Mouse (Mus musculus) MEL (cell line): ENCODE measurements around the gene P2ry2. TPM values are rescaled to one million over a fixed set of nuclear protein-coding genes. Genes with fewer than 3 reads are reported as not detected.

ENCODE experiments used
- DNase-seq: peaks from one replicate; pipeline ENCODE4 v3.0.0; 2011; ENCODE audit warnings: low read depth, low spot score
- H3K27ac ChIP-seq: 2 replicates; pipeline ENCODE4 v1.5.1; 2012; ENCODE audit warnings: low read depth, mild to moderate bottlenecking, control low read depth, low read length, moderate library complexity; ENCODE audit not compliant: control insufficient read depth
- H3K27me3 ChIP-seq, 2 experiments: fragments of 150-350 bp in 1 of 2; sonication (generic) in 1 of 2; 2 replicates each; pipeline ENCODE4 v1.6.1; 2012; ENCODE audit warnings: low read length in 2 of 2, mild to moderate bottlenecking in 2 of 2, improper control_type of control experiment in 1 of 2, moderate library complexity in 1 of 2; ENCODE audit not compliant: insufficient read depth in 2 of 2, control insufficient read depth in 1 of 2
- H3K36me3 ChIP-seq, 2 experiments: 2 replicates each; pipeline ENCODE4 v1.6.1; 2012 to 2014; ENCODE audit warnings: low read length in 2 of 2, improper control_type of control experiment in 1 of 2, inconsistent platforms in 1 of 2, mild to moderate bottlenecking in 1 of 2; ENCODE audit not compliant: insufficient read depth in 2 of 2, control insufficient read depth in 1 of 2
- H3K4me1 ChIP-seq, 2 experiments: fragments of 150-350 bp in 1 of 2; sonication (generic) in 1 of 2; 2 replicates each; pipeline ENCODE4 v1.6.1; 2012; ENCODE audit warnings: low read length in 2 of 2, improper control_type of control experiment in 1 of 2, mild to moderate bottlenecking in 1 of 2; ENCODE audit not compliant: insufficient read depth in 2 of 2, control insufficient read depth in 1 of 2
- H3K4me3 ChIP-seq, 2 experiments: fragments of 150-350 bp in 1 of 2; sonication (generic) in 1 of 2; 2 replicates each; pipeline ENCODE4 v1.5.1; 2012; ENCODE audit warnings: low read depth in 2 of 2, low read length in 2 of 2, mild to moderate bottlenecking in 2 of 2, moderate library complexity in 2 of 2, control low read depth in 1 of 2, improper control_type of control experiment in 1 of 2; ENCODE audit not compliant: control insufficient read depth in 1 of 2, insufficient read depth in 1 of 2
- H3K79me2 ChIP-seq: 2 replicates; pipeline ENCODE4 v1.6.1; 2012; ENCODE audit warnings: mild to moderate bottlenecking, low read length, moderate library complexity; ENCODE audit not compliant: control insufficient read depth, poor library complexity, insufficient read depth
- H3K9ac ChIP-seq: 2 replicates; pipeline ENCODE4 v1.6.1; 2012; ENCODE audit warnings: low read depth, mild to moderate bottlenecking, control low read depth, low read length, moderate library complexity; ENCODE audit not compliant: control insufficient read depth, poor library complexity, severe bottlenecking
- H3K9me3 ChIP-seq: fragments of 150-350 bp; sonication (generic); replicated peaks from 2 replicates; pipeline ENCODE4 v1.6.1; 2012; ENCODE audit warnings: mild to moderate bottlenecking, low read length, improper control_type of control experiment, moderate library complexity; ENCODE audit not compliant: insufficient read depth
- CHD1 ChIP-seq: IDR thresholded peaks from 2 replicates; pipeline ENCODE4 v1.6.1; 2012; ENCODE audit warnings: low read depth, mild to moderate bottlenecking, inconsistent platforms, low read length, improper control_type of control experiment
- CHD2 ChIP-seq: IDR thresholded peaks from 2 replicates; pipeline ENCODE4 v1.6.1; 2011; ENCODE audit warnings: low read length, improper control_type of control experiment
- CTCF ChIP-seq, 3 experiments: IDR thresholded peaks in 2 of 3; conservative IDR thresholded peaks in 1 of 3; 2 replicates each; pipeline ENCODE4 v1.5.1; 2011 to 2012; ENCODE audit warnings: low read length in 3 of 3, low read depth in 2 of 3, mild to moderate bottlenecking in 2 of 3, improper control_type of control experiment in 1 of 3, inconsistent platforms in 1 of 3, mixed read lengths in 1 of 3, moderate library complexity in 1 of 3; ENCODE audit not compliant: control insufficient read depth in 1 of 3, insufficient read depth in 1 of 3, poor library complexity in 1 of 3, severe bottlenecking in 1 of 3
- E2F4 ChIP-seq: IDR thresholded peaks from 2 replicates; pipeline ENCODE4 v1.6.1; 2011; ENCODE audit warnings: low read depth, low read length, improper control_type of control experiment, borderline replicate concordance
- ELF1 ChIP-seq: IDR thresholded peaks from 2 replicates; pipeline ENCODE4 v1.6.1; 2014; ENCODE audit warnings: low read depth, mild to moderate bottlenecking, inconsistent platforms, low read length, improper control_type of control experiment, moderate library complexity
- ETS1 ChIP-seq: IDR thresholded peaks from 2 replicates; pipeline ENCODE4 v1.6.1; 2012; ENCODE audit warnings: low read depth, mild to moderate bottlenecking, inconsistent platforms, low read length, improper control_type of control experiment, moderate library complexity
- GABPA ChIP-seq: IDR thresholded peaks from 2 replicates; pipeline ENCODE4 v1.6.1; 2012; ENCODE audit warnings: low read depth, mild to moderate bottlenecking, inconsistent platforms, low read length, improper control_type of control experiment, moderate library complexity
- GATA1 ChIP-seq: IDR thresholded peaks from 2 replicates; pipeline ENCODE4 v1.6.1; 2011; ENCODE audit warnings: low read depth, low read length, improper control_type of control experiment
- HCFC1 ChIP-seq: IDR thresholded peaks from 2 replicates; pipeline ENCODE4 v1.6.1; 2012; ENCODE audit warnings: low read depth, mild to moderate bottlenecking, inconsistent platforms, low read length, improper control_type of control experiment, moderate library complexity
- JUND ChIP-seq: IDR thresholded peaks from 2 replicates; pipeline ENCODE4 v1.6.1; 2011; ENCODE audit warnings: low read depth, mild to moderate bottlenecking, improper control_type of control experiment, low read length
- KAT2A ChIP-seq: conservative IDR thresholded peaks from 2 replicates; pipeline ENCODE4 v1.6.1; 2012; ENCODE audit warnings: low read depth, low read length, improper control_type of control experiment, inconsistent platforms
- MAFK ChIP-seq: IDR thresholded peaks from 2 replicates; pipeline ENCODE4 v1.6.1; 2011; ENCODE audit warnings: low read depth, mild to moderate bottlenecking, low read length, improper control_type of control experiment, borderline replicate concordance
- MAX ChIP-seq: IDR thresholded peaks from 2 replicates; pipeline ENCODE4 v1.6.1; 2011; ENCODE audit warnings: low read length, improper control_type of control experiment
- MAZ ChIP-seq: IDR thresholded peaks from 2 replicates; pipeline ENCODE4 v1.6.1; 2012; ENCODE audit warnings: low read depth, mild to moderate bottlenecking, inconsistent platforms, low read length, improper control_type of control experiment
- MEF2A ChIP-seq: IDR thresholded peaks from 2 replicates; pipeline ENCODE4 v1.6.1; 2014; ENCODE audit warnings: low read depth, mild to moderate bottlenecking, inconsistent platforms, low read length, improper control_type of control experiment; ENCODE audit not compliant: poor library complexity, insufficient replicate concordance, severe bottlenecking; ENCODE audit errors: extremely low read depth
- MXI1 ChIP-seq: IDR thresholded peaks from 2 replicates; pipeline ENCODE4 v1.6.1; 2011; ENCODE audit warnings: mild to moderate bottlenecking, low read depth, low read length, improper control_type of control experiment
- MYB ChIP-seq: IDR thresholded peaks from 2 replicates; pipeline ENCODE4 v1.6.1; 2011; ENCODE audit warnings: mild to moderate bottlenecking, low read depth, low read length, improper control_type of control experiment
- NELFE ChIP-seq: IDR thresholded peaks from 2 replicates; pipeline ENCODE4 v1.6.1; 2011; ENCODE audit warnings: low read depth, low read length, improper control_type of control experiment
- POLR2AphosphoS2 ChIP-seq: IDR thresholded peaks from 2 replicates; pipeline ENCODE4 v1.6.1; 2011; ENCODE audit warnings: low read length, improper control_type of control experiment
- POLR2AphosphoS5 ChIP-seq: IDR thresholded peaks from 2 replicates; pipeline ENCODE4 v1.6.1; 2012; ENCODE audit warnings: low read depth, borderline replicate concordance, mild to moderate bottlenecking, inconsistent platforms, low read length, moderate library complexity, mixed read lengths
- RAD21 ChIP-seq: IDR thresholded peaks from 2 replicates; pipeline ENCODE4 v1.6.1; 2011; ENCODE audit warnings: mild to moderate bottlenecking, low read depth, low read length, improper control_type of control experiment
- SMC3 ChIP-seq: IDR thresholded peaks from 2 replicates; pipeline ENCODE4 v1.6.1; 2011; ENCODE audit warnings: low read depth, low read length, improper control_type of control experiment
- TAL1 ChIP-seq: IDR thresholded peaks from 2 replicates; pipeline ENCODE4 v1.6.1; 2012; ENCODE audit warnings: mild to moderate bottlenecking, inconsistent platforms, low read length, moderate library complexity, mixed read lengths
- TBP ChIP-seq: IDR thresholded peaks from 2 replicates; pipeline ENCODE4 v1.8.0; 2011; ENCODE audit warnings: low read depth, low read length, improper control_type of control experiment
- UBTF ChIP-seq: IDR thresholded peaks from 2 replicates; pipeline ENCODE4 v1.6.1; 2012; ENCODE audit warnings: low read depth, mild to moderate bottlenecking, inconsistent platforms, low read length, improper control_type of control experiment, moderate library complexity, borderline replicate concordance; ENCODE audit not compliant: insufficient read depth
- USF1 ChIP-seq: IDR thresholded peaks from 2 replicates; pipeline ENCODE4 v1.6.1; 2014; ENCODE audit warnings: low read depth, mild to moderate bottlenecking, inconsistent platforms, low read length, improper control_type of control experiment, moderate library complexity
- USF2 ChIP-seq, 2 experiments: IDR thresholded peaks; 2 replicates each; pipeline ENCODE4 v1.6.1; 2011 to 2012; ENCODE audit warnings: improper control_type of control experiment in 2 of 2, low read length in 2 of 2, borderline replicate concordance in 1 of 2, inconsistent platforms in 1 of 2, low read depth in 1 of 2, mild to moderate bottlenecking in 1 of 2; ENCODE audit not compliant: insufficient read depth in 1 of 2
- ZC3H11A ChIP-seq: IDR thresholded peaks from 2 replicates; pipeline ENCODE4 v1.6.1; 2012; ENCODE audit warnings: low read depth, mild to moderate bottlenecking, inconsistent platforms, low read length, improper control_type of control experiment
- ZKSCAN1 ChIP-seq: IDR thresholded peaks from 2 replicates; pipeline ENCODE4 v1.6.1; 2012; ENCODE audit warnings: low read depth, mild to moderate bottlenecking, inconsistent platforms, low read length, improper control_type of control experiment, moderate library complexity
- ZMIZ1 ChIP-seq: IDR thresholded peaks from 2 replicates; pipeline ENCODE4 v1.6.1; 2012; ENCODE audit warnings: low read depth, mild to moderate bottlenecking, inconsistent platforms, low read length, improper control_type of control experiment, moderate library complexity
- ZNF384 ChIP-seq: IDR thresholded peaks from 2 replicates; pipeline ENCODE4 v1.6.1; 2012; ENCODE audit warnings: low read depth, mild to moderate bottlenecking, inconsistent platforms, low read length, improper control_type of control experiment
- polyA plus RNA-seq, 2 experiments: library from polyadenylated mRNA; stranded (reverse) in 1 of 2; unstranded in 1 of 2; fragments of >175 nt in 1 of 2; fragments of >200 nt in 1 of 2; gene quantifications; 2 replicates each; pipeline versions ENCODE4 v1.2.1 to v1.2.4; 2012; ENCODE audit warnings: low replicate concordance in 2 of 2, low read depth in 1 of 2; ENCODE audit not compliant: insufficient read length in 2 of 2, insufficient read depth in 1 of 2, missing spikeins in 1 of 2
- total RNA-seq: library from RNA; depleted of rRNA; stranded (reverse); fragments of 300-350 nt; gene quantifications from 2 replicates; pipeline ENCODE4 v1.2.3, GENCODE M21; 2012

The P2ry2 gene
- total and polyA plus RNA-seq, 3 experiments, result 0.23 to 0.86 TPM; not detected in 1

- TF ChIP-seq ZKSCAN1 (no peak), NELFE (no peak), SMC3 (no peak)
Measured at GRCm38 (mm10) chr7:100990636-100991311, 21.9 kb downstream of the P2ry2 start (continued).

- H3K9me3 ChIP-seq, result no peaks in the 10 kb centered on the region
- DNase-seq, result peak; percentile 47
Measured at GRCm38 (mm10) chr7:100988092-100988491, 24.6 kb downstream of the P2ry2 start.

GRCm38 (mm10) chr7:100984452-100985395 is 27.9 kb downstream of the P2ry2 start:
- H3K9ac ChIP-seq, result no peak overlapping the region
- no peaks in the 10 kb centered on the region for H3K36me3 ChIP-seq
- H3K4me1 ChIP-seq, result no peaks in the 10 kb centered on the region
- H3K4me3 ChIP-seq, result no peak overlapping the region
- no peak for DNase-seq
- H3K79me2 ChIP-seq, result no peaks in the 10 kb centered on the region
- TF ChIP-seq ZNF384, result no peak
- no peak for TF ChIP-seq TBP
- no peak for TF ChIP-seq ELF1
- no peak for TF ChIP-seq JUND
- TF ChIP-seq ZC3H11A, result no peak
- no peak for TF ChIP-seq ZKSCAN1
- no peak for TF ChIP-seq CHD1
- TF ChIP-seq POLR2AphosphoS5, result no peak
- TF ChIP-seq POLR2AphosphoS2, result no peak
- TF ChIP-seq MYB, result no peak
- no peak for TF ChIP-seq RAD21
- TF ChIP-seq SMC3, result no peak
- H3K9me3 ChIP-seq, result no peaks in the 10 kb centered on the region
- peaks cover 0 to 1% of the 10 kb centered on the region in 2 experiments; a peak in 1 of 4 replicates for H3K27me3 ChIP-seq
- H3K27ac ChIP-seq, result no peak overlapping the region

More at GRCm38 (mm10) chr7:100988092-100988491, 24.6 kb downstream of the P2ry2 start:
- Histone ChIP-seq H3K36me3 (no peaks in the 10 kb centered on the region), H3K4me3 (no peak overlapping the region), H3K4me1 (no peaks in the 10 kb centered on the region; a peak in 1 of 4 replicates), H3K27ac (no peak overlapping the region), H3K27me3 (no peaks in the 10 kb centered on the region), H3K9ac (no peak overlapping the region), H3K79me2 (no peaks in the 10 kb centered on the region)
- TF ChIP-seq USF2 (IDR thresholded peaks at IDR 0.05; ENCODE audit: borderline replicate concordance in 1 of 2, insufficient read depth in 1 of 2, low read depth in 1 of 2, low read length in 2 of 2) (no peak), GATA1 (no peak), E2F4 (no peak), ZNF384 (no peak), JUND (no peak), CTCF (IDR thresholded peaks at IDR 0.05 in 2 of 3, conservative IDR thresholded peaks at IDR 0.05 in 1 of 3; ENCODE audit: control insufficient read depth in 1 of 3, insufficient read depth in 1 of 3, low read depth in 2 of 3, low read length in 3 of 3, poor library complexity in 1 of 3, severe bottlenecking in 1 of 3) (peak; percentile 26 to 70 (median 54)), NELFE (no peak), TBP (no peak), CHD2 (no peak), ELF1 (no peak), USF1 (no peak), KAT2A (no peak), POLR2AphosphoS5 (no peak), MAZ (no peak), HCFC1 (no peak), MAX (no peak), GABPA (no peak), UBTF (no peak), ZMIZ1 (no peak), ETS1 (no peak), ZKSCAN1 (no peak), TAL1 (no peak), RAD21 (peak; percentile 76), MXI1 (no peak), ZC3H11A (peak; percentile 71), MEF2A (no peak), SMC3 (peak; percentile 75), POLR2AphosphoS2 (no peak), MAFK (no peak)
